9 mouse cellular contexts compared by ENCODE assay signal in genomic region chr15:85913605-85914004, GRCm38 (mm10). TPM values are rescaled to one million over a fixed set of nuclear protein-coding genes. Genes with fewer than 3 reads are reported as not detected.
DNase-seq lines count a peak whose midpoint lies in the region; ATAC-seq and TF ChIP-seq lines count a peak whose summit lies in the region.
"Had no signal": no experiment of that assay in that cellular context is flagged by ENCODE, and none has a peak within 500 bp of the region (broad histone marks: within the 10 kb centered on the region; RNA-seq: fewer than 3 reads in every experiment).

No protein-coding gene starts in this region.

- intact Hi-C loops in heart, postnatal 14 days (cut with DNase I) = no loop called here

- H3K4me2 ChIP-seq in heart, embryonic 12.5 days = no peak overlapping the region

- H3K9ac ChIP-seq in heart, embryonic 12.5 days = no peak overlapping the region
- no peak overlapping the region for H3K9ac ChIP-seq in liver, adult 2 months (ENCODE audit: low read depth, low read length)

- ATAC-seq in heart, embryonic 12.5 days (ENCODE audit: insufficient number of reproducible peaks, low FRiP score) = no peak
- ATAC-seq in common myeloid progenitor, adult 5-6 weeks (replicated peaks; ENCODE audit: low read depth, poor library complexity, severe bottlenecking) = 0 out of 2 replicates have a peak, but pooled peaks have one; percentile 39

- H3K4me3 ChIP-seq in heart, embryonic 12.5 days = no peak overlapping the region
- H3K4me3 ChIP-seq in liver, adult 2 months (ENCODE audit: insufficient read depth, low read depth, low read length) = no peak overlapping the region
- H3K4me3 ChIP-seq: megakaryocyte, embryonic 14.5 days had no signal

- no peaks in the 10 kb centered on the region for H3K27me3 ChIP-seq in heart, embryonic 12.5 days (replicated peaks)
- no peaks in the 10 kb centered on the region for H3K27me3 ChIP-seq in liver, adult 2 months (ENCODE audit: control insufficient read depth, insufficient read depth, low read length)

- DNase-seq in heart, postnatal 14 days = peak; percentile 51 to 76
- DNase-seq in urinary bladder, postnatal 4 days (ENCODE audit: low spot score in 2 of 2) = peak; percentile 45 to 82
- no peak for DNase-seq in urinary bladder, adult 2 months (ENCODE audit: low spot score)
- DNase-seq in liver, adult 2 months (ENCODE audit: extremely low read depth, low read depth, low spot score) = peak; percentile 42
- DNase-seq in spleen, adult 18-20 months = peak; percentile 26 to 63
- DNase-seq in gastrocnemius, postnatal 25 days = no peak

- peaks cover 12% of the 10 kb centered on the region for H3K4me1 ChIP-seq in heart, embryonic 12.5 days (replicated peaks)
- H3K4me1 ChIP-seq in liver, adult 2 months (ENCODE audit: control insufficient read depth, insufficient read depth, low read length) = no peaks in the 10 kb centered on the region

- TF ChIP-seq CTCF in liver, adult 2 months (IDR thresholded peaks at IDR 0.05; ENCODE audit: low read depth, low read length) = peak; percentile 97

- 0 out of 2 replicates have a peak, but pooled peaks cover 6% of the 10 kb centered on the region for H3K36me3 ChIP-seq in heart, embryonic 12.5 days
- H3K36me3 ChIP-seq in liver, adult 2 months (ENCODE audit: control insufficient read depth, insufficient read depth, low read length) = peaks cover 4% of the 10 kb centered on the region

- TF ChIP-seq POLR2A in liver, adult 2 months (IDR thresholded peaks at IDR 0.05; ENCODE audit: extremely low read depth, insufficient read depth, low read length) = no peak

- H3K79me2 ChIP-seq in liver, adult 2 months (ENCODE audit: control insufficient read depth, insufficient read depth, low read length) = no peaks in the 10 kb centered on the region

- WGBS in heart, embryonic 12.5 days = 33% methylated on average over 2 of the region's 2 CpGs
- WGBS in liver, adult 2 months = 38% methylated on average over 2 of the region's 2 CpGs

- no peak overlapping the region for H3K27ac ChIP-seq in heart, embryonic 12.5 days (ENCODE audit: poor library complexity, severe bottlenecking)
- no peak overlapping the region for H3K27ac ChIP-seq in liver, adult 2 months (replicated peaks; ENCODE audit: insufficient read depth, low read depth, low read length)

- H3K9me3 ChIP-seq in heart, embryonic 12.5 days (replicated peaks) = peaks cover 5% of the 10 kb centered on the region; the same call in 1 of the 2 replicates

RNA-seq across cellular contexts. Expression of gene Trmu, which starts 34.5 kb away (rescaled TPM):
- 10 to 100 TPM; 25.9 to 28.7 TPM for total RNA-seq in heart, postnatal 14 days (2021)
- polyA plus RNA-seq in heart, embryonic 12.5 days (2016; fragmentation: Nextera tagmentation; extraction: Ambion mirVana) = 29.9 and 30.1 TPM in 2 replicates
- 34.5 and 40.4 TPM in 2 replicates for polyA plus RNA-seq in urinary bladder, adult 2 months (2012; rRNA removed)
- total RNA-seq in common myeloid progenitor, adult 5-6 weeks (2017) = 30.2 and 30.9 TPM in 2 replicates
- 9.4 and 10.1 TPM in 2 replicates for total RNA-seq in liver, adult 2 months (2014; rRNA removed)
- polyA plus RNA-seq in liver, adult 2 months (2012; rRNA removed) = 13.9 and 17.0 TPM in 2 replicates
- 10 to 100 TPM; 10.7 to 13.5 TPM for total RNA-seq in gastrocnemius, postnatal 25 days (2021)

RNA-seq across cellular contexts. Expression of gene Gtse1, which starts 54.1 kb away (rescaled TPM):
- total RNA-seq in heart, postnatal 14 days (2021) = 1 to 10 TPM; 1.4 to 2.3 TPM
- polyA plus RNA-seq in heart, embryonic 12.5 days (2016; fragmentation: Nextera tagmentation; extraction: Ambion mirVana) = 31.6 and 32.4 TPM in 2 replicates
- 6.7 and 7.2 TPM in 2 replicates for polyA plus RNA-seq in urinary bladder, adult 2 months (2012; rRNA removed)
- total RNA-seq in common myeloid progenitor, adult 5-6 weeks (2017) = 16.1 and 19.5 TPM in 2 replicates
- total RNA-seq in liver, adult 2 months (2014; rRNA removed) = 0.28 and 0.67 TPM in 2 replicates
- 0.33 and 0.55 TPM in 2 replicates for polyA plus RNA-seq in liver, adult 2 months (2012; rRNA removed)
- total RNA-seq in gastrocnemius, postnatal 25 days (2021) = under 1 TPM in 1 of 2 experiments, not detected in 1; 0.32 TPM

Comparison
In these comparisons a context has a peak if more than half of its experiments do, and no peak if none do; other contexts are left out.
1. DNase-seq: peak in heart, postnatal 14 days (2 of 2), urinary bladder, postnatal 4 days (2 of 2), liver, adult 2 months (single experiment) and spleen, adult 18-20 months (2 of 2); none in urinary bladder, adult 2 months (single experiment) and gastrocnemius, postnatal 25 days (single experiment).